ENCODE assay signal across 31 mouse cellular contexts in genomic region chr1:5231218-5231617, GRCm38 (mm10).
"Had no signal": no experiment of that assay in that cellular context is flagged by ENCODE, and none has a peak within 500 bp of the region (broad histone marks: within the 10 kb centered on the region; RNA-seq: fewer than 3 reads in every experiment).

No protein-coding gene starts in this region.

- H3K9me3 ChIP-seq: limb, embryonic 10.5 days; limb, embryonic 12.5 days; limb, embryonic 13.5 days; limb, embryonic 15.5 days; liver, embryonic 12.5 days; liver, embryonic 13.5 days; liver, embryonic 15.5 days; lung, embryonic 15.5 days; megakaryocyte, embryonic 14.5 days; midbrain, embryonic 12.5 days; midbrain, embryonic 13.5 days; midbrain, embryonic 15.5 days; neural tube, embryonic 12.5 days; neural tube, embryonic 13.5 days had no signal

- H3K36me3 ChIP-seq: limb, embryonic 10.5 days; limb, embryonic 12.5 days; limb, embryonic 13.5 days; limb, embryonic 15.5 days; liver, embryonic 12.5 days; liver, embryonic 13.5 days; liver, embryonic 15.5 days; lung, embryonic 15.5 days; midbrain, embryonic 12.5 days; midbrain, embryonic 13.5 days; midbrain, embryonic 15.5 days; neural tube, embryonic 12.5 days; neural tube, embryonic 13.5 days had no signal

- H3K27me3 ChIP-seq: limb, embryonic 12.5 days; limb, embryonic 13.5 days; limb, embryonic 15.5 days; liver, embryonic 12.5 days; liver, embryonic 13.5 days; liver, embryonic 15.5 days; lung, embryonic 15.5 days; megakaryocyte, embryonic 14.5 days; midbrain, embryonic 12.5 days; midbrain, embryonic 13.5 days; midbrain, embryonic 15.5 days had no signal

- H3K27ac ChIP-seq: limb, embryonic 10.5 days; limb, embryonic 12.5 days; limb, embryonic 13.5 days; limb, embryonic 15.5 days; liver, embryonic 12.5 days; liver, embryonic 13.5 days; liver, embryonic 14.5 days; liver, embryonic 15.5 days; lung, embryonic 15.5 days; macrophage; midbrain, embryonic 13.5 days; midbrain, embryonic 15.5 days; neural tube, embryonic 12.5 days had no signal

- DNase-seq: left cerebral cortex, postnatal 4 days; liver; liver, embryonic 13.5 days; liver, postnatal 0 days; lung, adult 18-20 months; lung, adult 2 months; lung, embryonic 14.5 days; lung, postnatal 10 days; lung, postnatal 14 days; lung, postnatal 36 days; lung, postnatal 4 days had no signal

- H3K4me1 ChIP-seq: limb, embryonic 10.5 days; limb, embryonic 12.5 days; limb, embryonic 13.5 days; limb, embryonic 15.5 days; liver, embryonic 12.5 days; liver, embryonic 13.5 days; liver, embryonic 15.5 days; lung, embryonic 15.5 days; megakaryocyte, embryonic 14.5 days; midbrain, embryonic 12.5 days; midbrain, embryonic 15.5 days; neural tube, embryonic 12.5 days had no signal

- H3K4me2 ChIP-seq: limb, embryonic 12.5 days; limb, embryonic 13.5 days; limb, embryonic 15.5 days; liver, embryonic 11.5 days; liver, embryonic 12.5 days; liver, embryonic 13.5 days; liver, embryonic 15.5 days; lung, embryonic 14.5 days; lung, embryonic 15.5 days; midbrain, embryonic 11.5 days; midbrain, embryonic 12.5 days; midbrain, embryonic 13.5 days; midbrain, embryonic 15.5 days; neural tube, embryonic 12.5 days; neural tube, embryonic 13.5 days had no signal

- H3K9ac ChIP-seq: limb, embryonic 12.5 days; limb, embryonic 13.5 days; limb, embryonic 15.5 days; liver, embryonic 12.5 days; liver, embryonic 13.5 days; liver, embryonic 14.5 days; liver, embryonic 15.5 days; liver, postnatal 0 days; lung, embryonic 14.5 days; lung, embryonic 15.5 days; midbrain, embryonic 12.5 days; midbrain, embryonic 13.5 days; midbrain, embryonic 15.5 days; neural tube, embryonic 12.5 days; neural tube, embryonic 13.5 days had no signal

- H3K4me3 ChIP-seq: limb, embryonic 10.5 days; limb, embryonic 12.5 days; limb, embryonic 13.5 days; limb, embryonic 15.5 days; liver, embryonic 12.5 days; liver, embryonic 13.5 days; liver, embryonic 15.5 days; lung, embryonic 15.5 days; megakaryocyte, embryonic 14.5 days; midbrain, embryonic 12.5 days; midbrain, embryonic 13.5 days; midbrain, embryonic 15.5 days; myocyte; neural tube, embryonic 12.5 days; neural tube, embryonic 13.5 days had no signal

- ATAC-seq: liver, embryonic 12.5 days; liver, postnatal 0 days; lung, postnatal 0 days; midbrain, embryonic 16.5 days had no signal
